Mouse (Mus musculus) frontal cortex, adult (tissue): ENCODE data around the gene Tmed1.
"Not testable (repeated sequence)": the region's sequence is repeated elsewhere in the genome, so short reads cannot be mapped to it uniquely, and the experiment has no call there.

Source experiments
- ATAC-seq: cut with Nextera tagmentation; 2 replicates; pipeline ENCODE4 v1.9.2; 2017; ENCODE audit warnings: mild to moderate bottlenecking, moderate library complexity, mixed read lengths; ENCODE audit not compliant: low TSS enrichment

The Tmed1 gene

GRCm38 (mm10) chr9:21509772-21510688, at the start of gene Tmed1:
TSS of gene Tmed1 (minus strand) at chr9:21510252.
- ATAC-seq = peak; percentile 89

DNA sequence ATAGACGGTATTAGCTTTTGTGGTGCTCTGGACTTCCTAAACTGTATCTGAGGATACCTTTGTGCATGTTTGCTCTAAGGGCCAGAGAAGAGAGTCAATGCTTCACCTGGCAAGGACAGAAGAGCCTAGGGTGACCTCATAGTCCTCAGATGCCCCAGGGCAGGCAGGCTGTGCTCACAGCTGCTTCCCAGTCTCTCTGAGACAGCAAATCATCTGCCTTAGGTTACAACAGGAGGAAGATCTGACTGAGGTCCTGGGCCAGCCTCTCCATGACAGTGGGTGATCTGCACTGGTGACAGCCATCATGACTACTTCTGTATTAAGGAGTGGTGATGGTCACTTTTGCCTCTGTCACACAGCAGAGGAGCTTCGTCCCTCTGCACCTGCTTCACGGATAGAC, 49.1 kb upstream of the Tmed1 start:
- ATAC-seq = no peak

DNA sequence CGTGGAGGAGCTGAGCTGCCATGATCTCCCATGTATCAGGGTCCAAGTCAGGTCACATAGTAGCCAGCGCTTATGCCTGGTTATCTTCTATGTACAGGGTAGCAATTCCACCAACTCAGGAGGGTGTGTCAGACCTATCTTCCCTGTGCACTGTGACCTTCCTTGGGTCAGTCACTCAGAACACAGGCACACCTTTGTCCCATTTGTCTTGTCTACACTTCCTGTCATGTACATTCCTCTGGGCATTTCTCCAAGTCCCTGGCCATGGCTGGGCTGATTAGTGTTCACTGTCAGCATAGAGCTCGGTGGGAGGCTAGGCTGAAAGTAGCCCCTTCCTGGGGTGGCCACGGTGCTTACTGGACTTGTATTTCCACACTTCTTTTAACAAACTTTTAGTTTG, 48.3 kb upstream of the Tmed1 start:
- no peak for ATAC-seq

DNA sequence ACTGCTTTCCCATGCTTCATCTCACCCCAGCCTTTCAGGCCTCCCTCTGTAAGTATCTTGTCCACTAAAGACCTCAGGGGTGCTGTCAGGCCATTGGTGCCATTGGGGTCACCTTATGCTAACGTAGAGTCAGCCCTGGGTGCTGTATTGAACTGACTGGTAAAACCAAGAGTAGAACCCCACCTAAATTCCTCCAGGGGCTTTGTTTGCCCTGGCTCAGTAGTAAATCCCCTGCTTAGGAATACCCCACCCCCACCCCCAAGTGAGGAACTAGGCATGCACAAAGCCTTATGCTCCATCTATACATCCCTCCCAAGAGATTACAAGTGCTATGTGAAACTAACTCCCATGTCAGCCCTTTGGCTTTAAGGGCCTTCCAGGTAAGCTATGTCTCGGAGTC, 47.5 kb upstream of the Tmed1 start:
- no peak for ATAC-seq

DNA sequence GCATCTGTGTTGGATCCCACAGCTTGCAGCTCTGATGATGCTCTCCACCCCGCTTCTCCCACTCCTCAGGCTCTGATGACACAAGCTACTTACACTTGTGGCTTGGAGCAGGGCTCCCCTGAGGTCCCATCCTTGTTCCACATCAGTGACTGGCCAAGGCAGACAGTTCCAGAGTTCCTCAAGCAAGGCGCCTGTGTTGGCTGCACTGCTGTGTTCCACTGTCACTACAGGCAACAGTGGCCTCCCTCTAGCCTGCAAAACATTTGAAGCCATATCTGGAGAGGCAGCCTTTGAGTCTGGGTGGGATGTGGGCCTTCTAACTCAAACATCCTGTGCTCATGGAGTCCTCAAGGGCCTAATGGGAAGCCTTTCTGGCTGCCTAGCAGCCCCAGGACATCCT, 46.9 kb upstream of the Tmed1 start:
- ATAC-seq = no peak

GRCm38 (mm10) chr9:21555198-21555742, 45.2 kb upstream of the Tmed1 start:
- no peak for ATAC-seq

- no peak for ATAC-seq
Measured at GRCm38 (mm10) chr9:21553607-21554273, 43.7 kb upstream of the Tmed1 start.

GRCm38 (mm10) chr9:21551049-21551448, 41.0 kb upstream of the Tmed1 start:
- no peak for ATAC-seq

DNA sequence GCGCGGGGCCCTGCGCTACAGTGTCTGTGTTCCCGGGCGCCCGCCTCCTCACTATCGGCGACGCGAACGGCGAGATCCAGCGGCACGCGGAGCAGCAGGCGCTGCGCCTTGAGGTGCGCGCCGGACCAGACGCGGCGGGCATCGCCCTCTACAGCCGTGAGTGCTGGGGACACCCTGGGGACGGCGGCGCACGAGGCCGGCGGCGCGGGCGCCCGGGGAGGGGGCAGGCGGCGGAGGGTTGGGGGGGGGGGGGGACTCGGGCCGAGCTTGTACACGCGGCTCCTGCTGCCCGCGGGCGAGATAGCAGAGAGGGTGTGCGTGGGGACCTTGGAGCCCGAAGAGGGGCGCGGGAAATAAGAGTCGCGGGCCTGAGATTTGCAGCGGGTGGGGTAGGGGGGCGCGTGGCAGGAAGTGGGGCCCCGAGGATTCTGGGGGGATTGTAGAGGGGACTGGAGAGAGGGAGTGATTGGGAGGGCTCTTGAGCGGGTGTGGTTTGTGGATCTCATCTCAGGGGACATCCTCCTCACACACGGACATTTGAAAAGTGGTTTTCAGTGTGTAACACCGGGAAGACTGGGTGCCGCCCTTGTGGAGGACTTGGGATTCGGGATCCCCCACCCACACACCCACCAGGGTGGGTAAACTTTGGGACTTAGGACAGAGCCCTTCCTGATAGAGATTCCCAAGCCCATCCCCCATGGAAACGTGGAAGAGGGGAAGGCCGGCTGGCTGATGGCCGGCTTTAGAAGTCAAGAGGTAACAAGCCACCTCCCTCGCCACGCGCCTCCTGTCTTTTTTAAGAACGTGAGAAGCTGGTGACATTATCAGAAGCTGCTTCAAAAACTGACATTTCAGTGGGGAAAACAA, 37.3 kb upstream of the Tmed1 start:
- peak; percentile 8; the same call in 1 of the 2 replicates for ATAC-seq

- no peak for ATAC-seq
Measured at GRCm38 (mm10) chr9:21546789-21547074, 36.7 kb upstream of the Tmed1 start, which contains the start of gene Carm1. TSS of gene Carm1 (plus strand) at chr9:21546894.

DNA sequence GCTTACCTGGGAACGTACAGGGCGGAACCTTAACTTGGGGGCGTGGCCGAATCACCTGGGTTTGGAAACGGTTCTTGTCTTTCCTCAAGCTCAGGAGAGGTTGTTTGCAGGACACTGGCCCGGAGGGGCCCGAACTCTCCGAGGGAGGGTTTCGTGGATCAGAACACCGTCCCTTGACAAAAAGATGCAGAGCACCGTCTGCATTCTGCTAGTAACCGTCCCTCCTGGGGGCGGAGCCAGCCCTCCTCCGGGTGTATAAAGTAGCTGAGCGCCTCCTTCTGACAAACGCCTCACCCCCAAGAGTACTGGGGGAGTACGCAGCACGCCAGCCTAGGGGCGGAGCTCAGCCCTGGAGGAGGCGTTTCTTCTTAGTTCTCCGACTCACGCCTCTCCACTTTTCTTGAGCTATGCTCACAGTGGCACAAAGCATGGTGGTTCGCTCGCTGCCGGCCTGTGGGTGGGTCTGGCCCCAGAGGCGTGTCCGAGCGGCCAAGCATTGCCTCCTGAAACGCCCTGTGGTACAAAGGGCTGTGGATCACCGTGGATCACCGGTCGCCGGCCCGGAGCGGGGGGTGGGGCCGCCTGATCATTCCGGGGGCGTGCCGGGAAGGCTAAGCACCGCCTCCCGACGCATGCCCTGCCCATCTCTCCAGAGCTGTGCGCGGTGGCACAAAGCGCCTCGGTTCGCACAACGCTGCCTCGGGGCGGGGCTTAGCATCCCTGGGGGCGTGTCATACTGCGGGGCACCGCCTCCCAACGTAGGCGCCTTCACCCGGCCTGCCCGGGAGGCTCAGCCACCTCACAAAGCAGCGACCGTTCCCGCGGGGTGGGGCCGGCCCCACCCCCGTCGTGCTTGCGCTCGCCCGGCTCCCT, 36.1 kb upstream of the Tmed1 start:
- peak; percentile 90 for ATAC-seq

GRCm38 (mm10) chr9:21545351-21545915, 35.4 kb upstream of the Tmed1 start:
- peak; percentile 52 for ATAC-seq

- not testable (repeated sequence) for ATAC-seq
Measured at GRCm38 (mm10) chr9:21542001-21542400, 31.9 kb upstream of the Tmed1 start.

DNA sequence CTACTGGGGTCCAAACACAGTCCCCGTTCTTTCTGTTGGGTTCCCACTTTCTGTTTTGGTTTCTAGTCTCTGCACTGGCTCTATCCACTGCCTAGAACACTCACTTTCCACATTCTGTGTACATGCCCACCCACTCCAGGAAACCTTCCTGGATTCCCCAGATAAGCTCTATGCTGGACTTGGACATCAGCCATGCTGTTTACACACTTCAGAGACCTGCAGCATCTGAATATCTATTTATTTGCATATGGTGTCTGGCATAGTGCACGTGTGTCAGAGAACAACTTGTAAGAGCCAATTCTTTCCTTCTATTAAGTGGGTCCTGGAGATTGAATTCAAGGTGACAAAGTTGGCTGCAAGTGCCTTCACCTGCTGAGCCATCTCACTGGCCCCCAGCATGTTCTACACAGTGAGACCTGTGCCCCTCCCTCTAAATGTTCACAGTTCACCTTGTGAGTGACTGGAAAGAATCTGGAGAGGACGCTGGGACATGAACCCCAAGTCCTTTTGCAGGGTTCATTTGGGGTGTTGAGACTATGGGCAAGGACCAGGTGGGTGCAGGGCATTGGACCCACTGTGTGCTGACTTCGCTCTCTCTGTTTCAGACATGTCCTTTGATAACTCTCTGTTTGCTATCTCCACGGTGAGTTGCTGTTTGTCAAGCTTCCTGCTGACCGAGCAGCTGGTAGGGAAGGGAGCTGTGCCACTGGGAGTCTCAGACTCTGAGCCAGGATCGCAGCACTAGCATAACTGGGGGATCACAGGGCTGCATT, 30.1 kb upstream of the Tmed1 start:
- ATAC-seq = no peak

GRCm38 (mm10) chr9:21537009-21537408, 27.0 kb upstream of the Tmed1 start:
- ATAC-seq = no peak

DNA sequence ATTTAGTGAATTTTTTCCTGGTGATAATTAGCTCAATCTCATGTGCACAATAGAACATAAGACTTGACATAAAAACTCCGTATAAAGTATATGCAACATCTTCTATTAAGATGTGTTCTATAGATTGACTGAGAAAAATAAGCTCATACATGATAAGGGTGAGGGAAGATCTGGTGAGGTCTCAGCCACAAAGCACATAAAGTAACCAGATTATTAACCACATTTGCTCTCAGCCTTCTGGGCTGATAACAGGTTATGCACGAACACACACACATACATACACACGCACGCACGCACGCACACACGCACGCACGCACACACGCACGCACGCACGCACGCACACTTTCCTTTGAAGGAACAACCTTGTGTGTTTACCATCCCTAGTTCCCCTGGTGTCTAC, 26.4 kb upstream of the Tmed1 start:
- ATAC-seq = no peak

- no peak for ATAC-seq
Measured at GRCm38 (mm10) chr9:21527917-21528324, 17.9 kb upstream of the Tmed1 start.

DNA sequence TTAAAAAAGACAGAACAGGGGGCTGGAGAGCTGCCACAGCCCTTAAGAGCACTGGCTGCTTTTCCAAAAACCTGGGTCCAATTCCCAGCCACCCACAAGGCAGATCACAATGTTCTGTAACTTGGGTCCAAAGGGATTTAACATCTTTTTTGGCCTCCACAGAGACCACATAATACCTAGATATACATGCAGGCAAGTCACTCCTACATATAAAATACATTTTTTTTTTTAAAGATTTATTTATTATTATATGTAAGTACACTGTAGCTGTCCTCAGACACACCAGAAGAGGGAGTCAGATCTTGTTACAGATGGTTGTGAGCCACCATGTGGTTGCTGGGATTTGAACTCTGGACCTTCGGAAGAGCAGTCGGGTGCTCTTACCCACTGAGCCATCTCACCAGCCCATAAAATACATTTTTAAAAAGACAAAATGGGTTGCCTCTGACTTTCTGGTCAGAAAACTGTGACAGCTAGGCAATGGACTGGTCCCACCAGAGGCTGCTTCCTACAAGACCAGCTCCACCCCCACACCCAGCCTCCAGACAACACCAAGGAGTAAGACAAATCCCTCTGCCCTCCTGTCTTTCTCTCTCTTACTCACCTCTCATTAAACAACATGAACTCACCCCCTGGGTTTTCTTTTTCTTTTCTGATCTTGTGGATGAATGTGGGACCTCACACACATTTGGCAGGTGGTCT, 17.2 kb upstream of the Tmed1 start:
- no peak for ATAC-seq

DNA sequence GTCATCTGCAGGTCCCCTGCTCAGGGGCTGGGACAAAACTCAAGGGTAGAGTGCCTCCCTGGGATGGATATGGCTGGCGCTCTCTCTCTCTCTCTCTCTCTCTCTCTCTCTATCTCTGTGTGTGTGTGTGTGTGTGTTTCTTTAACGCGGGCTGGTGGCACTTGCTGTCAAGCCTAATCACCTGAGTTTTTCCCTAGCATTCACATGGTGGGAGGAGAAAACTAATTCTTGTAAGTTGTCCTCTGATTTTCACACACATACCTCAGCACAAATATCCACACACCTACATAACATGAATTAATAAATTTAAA, 16.5 kb upstream of the Tmed1 start:
- ATAC-seq = no peak
